Mouse (Mus musculus): ENCODE data around the gene Olfr316.
"Not testable (repeated sequence)": the region's sequence is repeated elsewhere in the genome, so short reads cannot be mapped to it uniquely, and the experiment has no call there.

The Olfr316 gene

GRCm38 (mm10) chr11:58752434-58752833 is at the start of gene Olfr316:
TSS of gene Olfr316 (plus strand) at chr11:58752734.
- in situ Hi-C loops (cut with MboI; ENCODE audit: low pct_unique_long_range_greater_than_20kb in 1 of 2, low sequenced_read_pairs in 2 of 2, unreplicated experiment in 1 of 2), result no loop called here

GRCm38 (mm10) chr11:58709086-58709485 is 43.4 kb upstream of the Olfr316 start:
- in situ Hi-C loops (cut with MboI; ENCODE audit: low pct_unique_long_range_greater_than_20kb in 1 of 2, low sequenced_read_pairs in 2 of 2, unreplicated experiment in 1 of 2), result no loop called here

- in situ Hi-C loops (cut with MboI; ENCODE audit: low pct_unique_long_range_greater_than_20kb in 1 of 2, low sequenced_read_pairs in 2 of 2, unreplicated experiment in 1 of 2), result not testable (repeated sequence)
These were observed 34.8 kb upstream of the Olfr316 start for GRCm38 (mm10) chr11:58717723-58718122.

GRCm38 (mm10) chr11:58719701-58720100 is 32.8 kb upstream of the Olfr316 start:
- in situ Hi-C loops (cut with MboI; ENCODE audit: low pct_unique_long_range_greater_than_20kb in 1 of 2, low sequenced_read_pairs in 2 of 2, unreplicated experiment in 1 of 2), result no loop called here

GRCm38 (mm10) chr11:58723914-58724313 is 28.6 kb upstream of the Olfr316 start, which contains the start of gene Olfr318:
TSS of gene Olfr318 (minus strand) at chr11:58724014.
- in situ Hi-C loops (cut with MboI; ENCODE audit: low pct_unique_long_range_greater_than_20kb in 1 of 2, low sequenced_read_pairs in 2 of 2, unreplicated experiment in 1 of 2), result no loop called here

- in situ Hi-C loops (cut with MboI; ENCODE audit: low pct_unique_long_range_greater_than_20kb in 1 of 2, low sequenced_read_pairs in 2 of 2, unreplicated experiment in 1 of 2), result not testable (repeated sequence)
These were observed 24.5 kb upstream of the Olfr316 start for GRCm38 (mm10) chr11:58727896-58728650.

- in situ Hi-C loops (cut with MboI; ENCODE audit: low pct_unique_long_range_greater_than_20kb in 1 of 2, low sequenced_read_pairs in 2 of 2, unreplicated experiment in 1 of 2), result loop anchor here in 1 of 2 experiments (10.0 kb wide), 1 partner anchor 69 kb away; no protein-coding TSS in a partner anchor
These were observed 19.2 kb upstream of the Olfr316 start for GRCm38 (mm10) chr11:58733372-58733771.

GRCm38 (mm10) chr11:58738792-58739262 is 13.7 kb upstream of the Olfr316 start, which contains the start of gene Olfr317:
TSS of gene Olfr317 (minus strand) at chr11:58739212.
- in situ Hi-C loops (cut with MboI; ENCODE audit: low pct_unique_long_range_greater_than_20kb in 1 of 2, low sequenced_read_pairs in 2 of 2, unreplicated experiment in 1 of 2), result loop anchor here in 1 of 2 experiments (10.0 kb wide), 1 partner anchor 74 kb away; no protein-coding TSS in a partner anchor

- in situ Hi-C loops (cut with MboI; ENCODE audit: low pct_unique_long_range_greater_than_20kb in 1 of 2, low sequenced_read_pairs in 2 of 2, unreplicated experiment in 1 of 2), result not testable (repeated sequence)
These were observed 1.4 kb upstream of the Olfr316 start for GRCm38 (mm10) chr11:58751096-58751495.

- in situ Hi-C loops (cut with MboI; ENCODE audit: low pct_unique_long_range_greater_than_20kb in 1 of 2, low sequenced_read_pairs in 2 of 2, unreplicated experiment in 1 of 2), result no loop called here
These were observed 20.4 kb downstream of the Olfr316 start, which contains the start of gene Olfr315 for GRCm38 (mm10) chr11:58772888-58773287. TSS of gene Olfr315 (plus strand) at chr11:58773188.

- in situ Hi-C loops (cut with MboI; ENCODE audit: low pct_unique_long_range_greater_than_20kb in 1 of 2, low sequenced_read_pairs in 2 of 2, unreplicated experiment in 1 of 2), result no loop called here
These were observed 30.1 kb downstream of the Olfr316 start, which contains the start of gene Olfr314 for GRCm38 (mm10) chr11:58782480-58783089. TSS of gene Olfr314 (plus strand) at chr11:58782952.

GRCm38 (mm10) chr11:58784182-58784581 is 31.6 kb downstream of the Olfr316 start:
- in situ Hi-C loops (cut with MboI; ENCODE audit: low pct_unique_long_range_greater_than_20kb in 1 of 2, low sequenced_read_pairs in 2 of 2, unreplicated experiment in 1 of 2), result no loop called here

- in situ Hi-C loops (cut with MboI; ENCODE audit: low pct_unique_long_range_greater_than_20kb in 1 of 2, low sequenced_read_pairs in 2 of 2, unreplicated experiment in 1 of 2), result no loop called here
These were observed 35.1 kb downstream of the Olfr316 start for GRCm38 (mm10) chr11:58787651-58788050.

- in situ Hi-C loops (cut with MboI; ENCODE audit: low pct_unique_long_range_greater_than_20kb in 1 of 2, low sequenced_read_pairs in 2 of 2, unreplicated experiment in 1 of 2), result no loop called here
These were observed 35.8 kb downstream of the Olfr316 start for GRCm38 (mm10) chr11:58788346-58788745.

- in situ Hi-C loops (cut with MboI; ENCODE audit: low pct_unique_long_range_greater_than_20kb in 1 of 2, low sequenced_read_pairs in 2 of 2, unreplicated experiment in 1 of 2), result no loop called here
These were observed 37.0 kb downstream of the Olfr316 start for GRCm38 (mm10) chr11:58789532-58789931.

- in situ Hi-C loops (cut with MboI; ENCODE audit: low pct_unique_long_range_greater_than_20kb in 1 of 2, low sequenced_read_pairs in 2 of 2, unreplicated experiment in 1 of 2), result no loop called here
These were observed 37.5 kb downstream of the Olfr316 start for GRCm38 (mm10) chr11:58790053-58790452.

- in situ Hi-C loops (cut with MboI; ENCODE audit: low pct_unique_long_range_greater_than_20kb in 1 of 2, low sequenced_read_pairs in 2 of 2, unreplicated experiment in 1 of 2), result no loop called here
These were observed 38.1 kb downstream of the Olfr316 start for GRCm38 (mm10) chr11:58790646-58791045.

- in situ Hi-C loops (cut with MboI; ENCODE audit: low pct_unique_long_range_greater_than_20kb in 1 of 2, low sequenced_read_pairs in 2 of 2, unreplicated experiment in 1 of 2), result no loop called here
These were observed 43.3 kb downstream of the Olfr316 start for GRCm38 (mm10) chr11:58795856-58796255.

- in situ Hi-C loops (cut with MboI; ENCODE audit: low pct_unique_long_range_greater_than_20kb in 1 of 2, low sequenced_read_pairs in 2 of 2, unreplicated experiment in 1 of 2), result no loop called here
These were observed 44.3 kb downstream of the Olfr316 start for GRCm38 (mm10) chr11:58796850-58797249.
